Mouse (Mus musculus): Measurements from ENCODE around the gene Mospd3. TPM values are rescaled to one million over a fixed set of nuclear protein-coding genes. Genes with fewer than 3 reads are reported as not detected.
A peak's percentile ranks its signal among the peaks of the same experiment; 100 is the strongest.

Gene Mospd3
- polyA plus RNA-seq, 2 experiments = 33.8 to 34.9 TPM

- no peaks in the 10 kb centered on the region for H3K4me1 ChIP-seq (replicated peaks; ENCODE audit: control insufficient read depth in 2 of 2, insufficient read depth in 2 of 2, low read length in 1 of 2)
- H3K9me3 ChIP-seq (ENCODE audit: control insufficient read depth, low read length) = no peaks in the 10 kb centered on the region
- no peak overlapping the region for H3K27ac ChIP-seq
- no peak overlapping the region for H3K4me3 ChIP-seq (ENCODE audit: insufficient read depth in 1 of 2, low read depth in 2 of 2, low read length in 2 of 2)
- no peak for DNase-seq (ENCODE audit: low read depth in 3 of 3, low spot score in 3 of 3)
- peaks cover 5% of the 10 kb centered on the region for H3K27me3 ChIP-seq (ENCODE audit: control insufficient read depth, insufficient read depth, low read length)
- TF ChIP-seq EP300 (IDR thresholded peaks at IDR 0.05; ENCODE audit: low read depth) (no peak), CTCF (IDR thresholded peaks at IDR 0.05; ENCODE audit: low read depth) (no peak)
- peaks cover 21% of the 10 kb centered on the region for H3K36me3 ChIP-seq (replicated peaks; ENCODE audit: control insufficient read depth, insufficient read depth, low read depth)
- no peak overlapping the region for H3K4me2 ChIP-seq (ENCODE audit: low read depth)
- WGBS (ENCODE audit: insufficient replicate concordance) = 74% methylated on average over 7 of the region's 7 CpGs
- H3K9ac ChIP-seq (replicated peaks) = no peak overlapping the region
- ATAC-seq (ENCODE audit: insufficient read depth) = no peak
Observed at GRCm38 (mm10) chr5:137639472-137639871, 38.6 kb upstream of the Mospd3 start.

GRCm38 (mm10) chr5:137633397-137634084, 32.7 kb upstream of the Mospd3 start:
- Histone ChIP-seq H3K27me3 (ENCODE audit: control insufficient read depth, insufficient read depth, low read length) (no peaks in the 10 kb centered on the region), H3K9me3 (ENCODE audit: control insufficient read depth, low read length) (no peaks in the 10 kb centered on the region), H3K4me2 (ENCODE audit: low read depth) (no peak overlapping the region), H3K36me3 (replicated peaks; ENCODE audit: control insufficient read depth, insufficient read depth, low read depth) (peaks cover 12% of the 10 kb centered on the region), H3K27ac (no peak overlapping the region), H3K4me3 (ENCODE audit: insufficient read depth in 1 of 2, low read depth in 2 of 2, low read length in 2 of 2) (no peak overlapping the region), H3K4me1 (replicated peaks; ENCODE audit: control insufficient read depth in 2 of 2, insufficient read depth in 2 of 2, low read length in 1 of 2) (peaks cover 12 to 22% of the 10 kb centered on the region in 2 experiments), H3K9ac (replicated peaks) (no peak overlapping the region)
- DNase-seq (ENCODE audit: low read depth in 3 of 3, low spot score in 3 of 3) = no peak
- no peak for ATAC-seq (ENCODE audit: insufficient read depth)
- WGBS (ENCODE audit: insufficient replicate concordance) = 71% methylated on average over 12 of the region's 12 CpGs
- TF ChIP-seq CTCF (IDR thresholded peaks at IDR 0.05; ENCODE audit: low read depth) = no peak
- TF ChIP-seq EP300 (IDR thresholded peaks at IDR 0.05; ENCODE audit: low read depth) = no peak

GRCm38 (mm10) chr5:137631591-137631990, 30.7 kb upstream of the Mospd3 start:
- H3K9ac ChIP-seq (replicated peaks) = no peak overlapping the region
- WGBS (ENCODE audit: insufficient replicate concordance) = 12% methylated on average over 4 of the region's 4 CpGs
- H3K9me3 ChIP-seq (ENCODE audit: control insufficient read depth, low read length) = no peaks in the 10 kb centered on the region
- peaks cover 17 to 30% of the 10 kb centered on the region in 2 experiments for H3K4me1 ChIP-seq (replicated peaks; ENCODE audit: control insufficient read depth in 2 of 2, insufficient read depth in 2 of 2, low read length in 1 of 2)
- H3K27me3 ChIP-seq (ENCODE audit: control insufficient read depth, insufficient read depth, low read length) = no peaks in the 10 kb centered on the region
- peak overlapping the region; percentile 97 for H3K4me2 ChIP-seq (ENCODE audit: low read depth)
- no peak for TF ChIP-seq CTCF (IDR thresholded peaks at IDR 0.05; ENCODE audit: low read depth)
- TF ChIP-seq EP300 (IDR thresholded peaks at IDR 0.05; ENCODE audit: low read depth) = no peak
- peak overlapping the region in 1 of 2 experiments; percentile 36; a peak in 1 of 4 replicates for H3K4me3 ChIP-seq (ENCODE audit: insufficient read depth in 1 of 2, low read depth in 2 of 2, low read length in 2 of 2)
- ATAC-seq (ENCODE audit: insufficient read depth) = no peak
- DNase-seq (ENCODE audit: low read depth in 3 of 3, low spot score in 3 of 3) = no peak
- H3K36me3 ChIP-seq (replicated peaks; ENCODE audit: control insufficient read depth, insufficient read depth, low read depth) = no peaks in the 10 kb centered on the region; the same call in 1 of the 2 replicates
- H3K27ac ChIP-seq = no peak overlapping the region

- no peak for DNase-seq (ENCODE audit: low read depth in 3 of 3, low spot score in 3 of 3)
- ATAC-seq (ENCODE audit: insufficient read depth) = no peak
- Histone ChIP-seq H3K9ac (replicated peaks) (peak overlapping the region; percentile 33; the same call in 1 of the 2 replicates), H3K27ac (peak overlapping the region; percentile 34), H3K4me3 (ENCODE audit: insufficient read depth in 1 of 2, low read depth in 2 of 2, low read length in 2 of 2) (peak overlapping the region; percentile 36 to 91), H3K9me3 (ENCODE audit: control insufficient read depth, low read length) (no peaks in the 10 kb centered on the region), H3K4me2 (ENCODE audit: low read depth) (peak overlapping the region; percentile 97), H3K27me3 (ENCODE audit: control insufficient read depth, insufficient read depth, low read length) (no peaks in the 10 kb centered on the region), H3K4me1 (replicated peaks; ENCODE audit: control insufficient read depth in 2 of 2, insufficient read depth in 2 of 2, low read length in 1 of 2) (peaks cover 17 to 30% of the 10 kb centered on the region in 2 experiments), H3K36me3 (replicated peaks; ENCODE audit: control insufficient read depth, insufficient read depth, low read depth) (no peaks in the 10 kb centered on the region; the same call in 1 of the 2 replicates)
- WGBS (ENCODE audit: insufficient replicate concordance) = 16% methylated on average over 9 of the region's 9 CpGs
- TF ChIP-seq EP300 (IDR thresholded peaks at IDR 0.05; ENCODE audit: low read depth) (no peak), CTCF (IDR thresholded peaks at IDR 0.05; ENCODE audit: low read depth) (no peak)
Observed at GRCm38 (mm10) chr5:137631171-137631570, 30.3 kb upstream of the Mospd3 start.

GRCm38 (mm10) chr5:137630602-137631001, 29.7 kb upstream of the Mospd3 start:
- Histone ChIP-seq H3K27me3 (ENCODE audit: control insufficient read depth, insufficient read depth, low read length) (no peaks in the 10 kb centered on the region), H3K27ac (peak overlapping the region; percentile 34), H3K4me1 (replicated peaks; ENCODE audit: control insufficient read depth in 2 of 2, insufficient read depth in 2 of 2, low read length in 1 of 2) (peaks cover 17 to 30% of the 10 kb centered on the region in 2 experiments), H3K36me3 (replicated peaks; ENCODE audit: control insufficient read depth, insufficient read depth, low read depth) (no peaks in the 10 kb centered on the region; the same call in 1 of the 2 replicates), H3K9ac (replicated peaks) (peak overlapping the region; percentile 33; the same call in 1 of the 2 replicates), H3K4me2 (ENCODE audit: low read depth) (peak overlapping the region; percentile 97), H3K4me3 (ENCODE audit: insufficient read depth in 1 of 2, low read depth in 2 of 2, low read length in 2 of 2) (peak overlapping the region; percentile 31 to 91; a peak in 3 of 4 replicates), H3K9me3 (ENCODE audit: control insufficient read depth, low read length) (no peaks in the 10 kb centered on the region)
- TF ChIP-seq CTCF (IDR thresholded peaks at IDR 0.05; ENCODE audit: low read depth) (no peak), EP300 (IDR thresholded peaks at IDR 0.05; ENCODE audit: low read depth) (no peak)
- 18% methylated on average over 3 of the region's 3 CpGs for WGBS (ENCODE audit: insufficient replicate concordance)
- no peak for DNase-seq (ENCODE audit: low read depth in 3 of 3, low spot score in 3 of 3)
- no peak for ATAC-seq (ENCODE audit: insufficient read depth)

Measured in liver, embryonic 14.5 days (tissue).